In genomic region chr16:50118150-50118549, GRCm38 (mm10) we compare ENCODE assay signal across 11 mouse cellular contexts.
A peak's percentile ranks its signal among the peaks of the same experiment; 100 is the strongest.
DNase-seq lines count a peak whose midpoint lies in the region; TF ChIP-seq lines count a peak whose summit lies in the region.
"Had no signal": no experiment of that assay in that cellular context is flagged by ENCODE, and none has a peak within 500 bp of the region (broad histone marks: within the 10 kb centered on the region; RNA-seq: fewer than 3 reads in every experiment).

No protein-coding gene starts in this region.

- 94% methylated on average over 7 of the region's 7 CpGs for WGBS in kidney, adult 2 months
- WGBS in small intestine, adult 2 months: 92% methylated on average over 7 of the region's 7 CpGs

- TF ChIP-seq CTCF in kidney, adult 2 months (conservative IDR thresholded peaks at IDR 0.05; ENCODE audit: insufficient read depth, insufficient read length, low read depth, low read length): peak; percentile 37
- peak; percentile 63; the same call in 1 of the 2 replicates for TF ChIP-seq CTCF in small intestine, adult 2 months (IDR thresholded peaks at IDR 0.05; ENCODE audit: extremely low read depth, insufficient read length, insufficient replicate concordance, low read depth, low read length)

- no peak for TF ChIP-seq POLR2A in kidney, adult 2 months (IDR thresholded peaks at IDR 0.05; ENCODE audit: low read depth, low read length)
- no peak for TF ChIP-seq POLR2A in small intestine, adult 2 months (IDR thresholded peaks at IDR 0.05; ENCODE audit: low read depth, low read length)

- H3K27ac ChIP-seq in kidney, adult 2 months (ENCODE audit: insufficient read depth, low read depth, low read length): no peak overlapping the region
- no peak overlapping the region for H3K27ac ChIP-seq in small intestine, adult 2 months (ENCODE audit: insufficient read depth, low read depth, low read length)
- H3K27ac ChIP-seq: hindbrain, embryonic 15.5 days; limb, embryonic 13.5 days; neural tube, embryonic 13.5 days had no signal

- H3K4me1 ChIP-seq in kidney, adult 2 months (ENCODE audit: control insufficient read depth, insufficient read depth, low read length): no peaks in the 10 kb centered on the region
- H3K4me1 ChIP-seq in small intestine, adult 2 months (ENCODE audit: control insufficient read depth, insufficient read depth, insufficient read length, low read length): no peaks in the 10 kb centered on the region
- H3K4me1 ChIP-seq: hindbrain, embryonic 15.5 days; limb, embryonic 13.5 days had no signal

- no peaks in the 10 kb centered on the region for H3K36me3 ChIP-seq in kidney, adult 2 months (ENCODE audit: control insufficient read depth, insufficient read depth, low read length)
- no peaks in the 10 kb centered on the region for H3K36me3 ChIP-seq in small intestine, adult 2 months (ENCODE audit: control insufficient read depth, insufficient read depth, low read length)
- H3K36me3 ChIP-seq: hindbrain, embryonic 15.5 days; limb, embryonic 13.5 days; neural tube, embryonic 13.5 days had no signal

- no peaks in the 10 kb centered on the region for H3K27me3 ChIP-seq in kidney, adult 2 months (replicated peaks; ENCODE audit: control insufficient read depth, insufficient read depth, low read length)
- H3K27me3 ChIP-seq in small intestine, adult 2 months (ENCODE audit: control insufficient read depth, insufficient read depth, low read length): no peaks in the 10 kb centered on the region
- H3K27me3 ChIP-seq: hindbrain, embryonic 15.5 days; limb, embryonic 13.5 days; neural tube, embryonic 13.5 days had no signal

- no peak overlapping the region for H3K4me3 ChIP-seq in kidney, adult 2 months (ENCODE audit: insufficient read depth, low read depth, low read length)
- H3K4me3 ChIP-seq in small intestine, adult 2 months (ENCODE audit: low read depth, low read length): no peak overlapping the region
- H3K4me3 ChIP-seq: hindbrain, embryonic 15.5 days; limb, embryonic 13.5 days; neural tube, embryonic 13.5 days had no signal

- DNase-seq in kidney, adult 2 months: peak; percentile 10
- DNase-seq in kidney, adult 11 months: no peak
- DNase-seq in CD4-positive helper T cell, adult 2 months (ENCODE audit: low read depth, low spot score): peak; percentile 34
- peak; percentile 7 for DNase-seq in T-cell, adult 2 months (ENCODE audit: low spot score)
- DNase-seq in neural tube, embryonic 10.5 days (ENCODE audit: extremely low spot score, low spot score): no peak
- DNase-seq in layer of hippocampus, adult 9-10 months (ENCODE audit: low spot score): no peak
- no peak for DNase-seq in right cerebral cortex, postnatal 10 days (ENCODE audit: low spot score in 2 of 2)

Comparison
In these comparisons a context has a peak if more than half of its experiments do, and no peak if none do; other contexts are left out.
1. DNase-seq: peak in kidney, adult 2 months (single experiment), CD4-positive helper T cell, adult 2 months (single experiment) and T-cell, adult 2 months (single experiment); none in kidney, adult 11 months (single experiment), neural tube, embryonic 10.5 days (single experiment), layer of hippocampus, adult 9-10 months (single experiment) and right cerebral cortex, postnatal 10 days (0 of 2).